Mouse (Mus musculus) hindbrain, embryonic 11.5 days (tissue): ENCODE data around the gene Stard3. TPM values are rescaled to one million over a fixed set of nuclear protein-coding genes. Genes with fewer than 3 reads are reported as not detected.
A peak's percentile ranks its signal among the peaks of the same experiment; 100 is the strongest.

Experiments
- ATAC-seq: fragments of 200-750 bp; cut with Nextera tagmentation; 2 replicates; pipeline ENCODE4 v1.8.0; 2017; ENCODE audit warnings: mild to moderate bottlenecking, moderate TSS enrichment, moderate library complexity; ENCODE audit not compliant: low FRiP score
- DNase-seq: peaks from one replicate; pipeline ENCODE4 v3.0.0-alpha.2; 2015; ENCODE audit warnings: low spot score
- H3K27ac ChIP-seq: fragments of 300-500 bp; sonication (generic); 2 replicates; pipeline ENCODE4 v1.5.1; 2014; ENCODE audit warnings: mild to moderate bottlenecking, low read depth, low read length
- H3K27me3 ChIP-seq: fragments of 300-500 bp; sonication (generic); 2 replicates; pipeline ENCODE4 v1.6.1; 2014; ENCODE audit warnings: mild to moderate bottlenecking, low read length, moderate library complexity, mixed read lengths; ENCODE audit not compliant: control insufficient read depth, insufficient read depth
- H3K36me3 ChIP-seq: fragments of 300-500 bp; sonication (generic); 2 replicates; pipeline ENCODE4 v1.6.1; 2014; ENCODE audit warnings: mild to moderate bottlenecking, low read length, moderate library complexity, mixed read lengths; ENCODE audit not compliant: control insufficient read depth, insufficient read depth
- H3K4me1 ChIP-seq: fragments of 300-500 bp; sonication (generic); replicated peaks from 2 replicates; pipeline ENCODE4 v1.6.1; 2014; ENCODE audit warnings: low read length, mixed read lengths; ENCODE audit not compliant: control insufficient read depth, insufficient read depth
- H3K4me2 ChIP-seq: fragments of 300-500 bp; sonication (generic); replicated peaks from 2 replicates; pipeline ENCODE4 v1.6.1; 2014; ENCODE audit warnings: mild to moderate bottlenecking, low read depth, low read length
- H3K4me3 ChIP-seq: fragments of 300-500 bp; sonication (generic); 2 replicates; pipeline ENCODE4 v1.5.1; 2014; ENCODE audit warnings: low read depth, low read length
- H3K9ac ChIP-seq: fragments of 300-500 bp; sonication (generic); 2 replicates; pipeline ENCODE4 v1.6.1; 2014; ENCODE audit warnings: low read depth, low read length
- H3K9me3 ChIP-seq: fragments of 300-500 bp; sonication (generic); 2 replicates; pipeline ENCODE4 v1.6.1; 2016; ENCODE audit warnings: low read length; ENCODE audit not compliant: control insufficient read depth
- WGBS: fragments of 180-500 bp; shearing (Covaris S2); extraction: QIAGEN DNeasy Blood & Tissue Kit; methylation state at CpG from one replicate; pipeline ENCODE4 v1.1.7; 2014; 5-methylcytosine and 5-hydroxymethylcytosine counted together
- polyA plus RNA-seq: library from polyadenylated mRNA; unstranded; fragments of >200 nt; fragmentation: Nextera tagmentation; extraction: Ambion mirVana; gene quantifications from 2 replicates; pipeline ENCODE4 v1.2.1, GENCODE M21; 2014

Stard3 gene
- polyA plus RNA-seq, 1 experiment from 2014 or later: 43.2 TPM

DNA sequence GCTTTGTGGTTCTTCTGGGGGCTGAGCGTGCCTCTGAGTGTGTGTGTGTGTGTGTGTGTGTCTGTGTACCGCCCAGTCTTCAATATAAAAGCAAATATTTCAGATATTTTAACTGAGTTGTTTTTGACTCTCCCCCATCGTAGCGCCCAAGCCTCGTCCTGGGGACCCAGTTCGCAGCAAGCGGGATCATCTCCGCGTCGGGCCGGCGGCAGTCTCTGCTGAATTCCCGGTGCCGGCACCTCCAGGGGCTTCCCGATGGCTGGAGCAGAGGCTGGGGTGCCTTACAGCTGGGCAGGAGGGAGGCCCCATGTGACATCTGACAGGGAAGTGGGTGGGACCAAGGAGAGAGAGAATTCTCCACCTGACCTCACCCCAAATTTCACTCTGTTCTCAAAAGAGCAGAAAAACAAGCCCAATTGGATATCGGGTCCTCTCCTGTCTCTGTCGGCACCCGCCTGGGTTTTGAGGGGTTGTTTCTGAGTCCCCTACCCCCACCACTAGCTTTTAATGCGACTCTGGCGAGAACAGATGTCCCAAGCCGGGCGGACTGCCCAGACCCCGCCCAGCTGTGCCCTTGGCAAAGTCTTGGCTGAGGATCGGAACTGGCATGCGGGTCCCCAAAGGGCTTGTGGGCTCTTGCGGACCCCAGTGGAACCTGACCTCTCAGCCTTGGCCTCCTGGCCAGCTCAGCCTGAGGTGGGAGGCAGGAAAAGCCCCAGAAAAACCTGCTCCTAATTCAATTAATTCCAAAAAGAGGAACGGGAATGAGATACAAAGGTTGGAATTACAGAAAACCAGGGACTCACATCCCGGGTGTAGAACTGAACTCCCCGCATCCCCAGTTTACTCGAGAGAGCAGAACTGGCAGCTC is 37.1 kb upstream of the Stard3 start:
- Histone ChIP-seq H3K9ac (no peak overlapping the region), H3K27me3 (peaks cover 98% of the 10 kb centered on the region), H3K4me2 (no peak overlapping the region), H3K9me3 (no peaks in the 10 kb centered on the region), H3K36me3 (no peaks in the 10 kb centered on the region), H3K4me1 (no peaks in the 10 kb centered on the region), H3K27ac (no peak overlapping the region), H3K4me3 (no peak overlapping the region)
- no peak for DNase-seq
- ATAC-seq: no peak
- WGBS: 2% methylated on average over 30 of the region's 30 CpGs

DNA sequence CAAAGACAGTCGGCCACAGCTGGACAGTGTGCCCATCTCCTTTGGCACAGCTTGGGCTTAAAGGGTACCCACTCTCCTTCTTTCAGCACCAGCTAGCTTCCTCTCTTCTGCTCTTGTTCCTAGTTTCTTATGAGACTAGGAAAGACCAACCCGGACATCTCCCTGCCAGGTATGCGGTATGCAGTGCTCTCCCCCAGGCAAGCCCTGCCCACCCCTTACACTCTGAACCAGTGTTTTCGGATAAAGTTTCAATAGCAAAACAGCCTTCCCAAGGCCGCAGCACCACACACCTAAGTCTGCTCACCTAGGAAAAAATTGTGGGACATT is 36.5 kb upstream of the Stard3 start:
- Histone ChIP-seq H3K4me2 (no peak overlapping the region), H3K36me3 (no peaks in the 10 kb centered on the region), H3K9ac (no peak overlapping the region), H3K9me3 (no peaks in the 10 kb centered on the region), H3K4me3 (no peak overlapping the region), H3K27ac (no peak overlapping the region), H3K4me1 (no peaks in the 10 kb centered on the region), H3K27me3 (peaks cover 96% of the 10 kb centered on the region)
- DNase-seq (no peak), ATAC-seq (no peak)
- 2% methylated on average over 5 of the region's 5 CpGs for WGBS

GRCm38 (mm10) chr11:98322159-98322558 is 36.0 kb upstream of the Stard3 start:
- Histone ChIP-seq H3K27me3 (peaks cover 96% of the 10 kb centered on the region), H3K9ac (no peak overlapping the region), H3K4me1 (no peaks in the 10 kb centered on the region), H3K36me3 (no peaks in the 10 kb centered on the region), H3K9me3 (no peaks in the 10 kb centered on the region), H3K27ac (no peak overlapping the region), H3K4me2 (no peak overlapping the region), H3K4me3 (no peak overlapping the region)
- WGBS: 6% methylated on average over 1 of the region's 1 CpGs
- DNase-seq (no peak), ATAC-seq (no peak)

- peaks cover 4% of the 10 kb centered on the region; the same call in 1 of the 2 replicates for H3K4me1 ChIP-seq
- H3K4me2 ChIP-seq: no peak overlapping the region
- H3K27ac ChIP-seq: no peak overlapping the region
- no peak overlapping the region for H3K9ac ChIP-seq
- ATAC-seq: no peak
- no peak overlapping the region for H3K4me3 ChIP-seq
- no peak for DNase-seq
- H3K9me3 ChIP-seq: no peaks in the 10 kb centered on the region
- WGBS: 1% methylated on average over 10 of the region's 10 CpGs
- H3K36me3 ChIP-seq: no peaks in the 10 kb centered on the region
- H3K27me3 ChIP-seq: peaks cover 97% of the 10 kb centered on the region
These were observed 34.9 kb upstream of the Stard3 start for GRCm38 (mm10) chr11:98323136-98323866.

- under 1% methylated on average over 9 of the region's 9 CpGs for WGBS
- Histone ChIP-seq H3K36me3 (no peaks in the 10 kb centered on the region), H3K27ac (no peak overlapping the region), H3K9me3 (no peaks in the 10 kb centered on the region), H3K9ac (no peak overlapping the region), H3K27me3 (peaks cover 97% of the 10 kb centered on the region), H3K4me1 (peaks cover 6% of the 10 kb centered on the region; the same call in 1 of the 2 replicates), H3K4me3 (no peak overlapping the region), H3K4me2 (no peak overlapping the region)
- DNase-seq: peak; percentile 62
- ATAC-seq: no peak
These were observed 34.2 kb upstream of the Stard3 start for GRCm38 (mm10) chr11:98323933-98324332.

DNA sequence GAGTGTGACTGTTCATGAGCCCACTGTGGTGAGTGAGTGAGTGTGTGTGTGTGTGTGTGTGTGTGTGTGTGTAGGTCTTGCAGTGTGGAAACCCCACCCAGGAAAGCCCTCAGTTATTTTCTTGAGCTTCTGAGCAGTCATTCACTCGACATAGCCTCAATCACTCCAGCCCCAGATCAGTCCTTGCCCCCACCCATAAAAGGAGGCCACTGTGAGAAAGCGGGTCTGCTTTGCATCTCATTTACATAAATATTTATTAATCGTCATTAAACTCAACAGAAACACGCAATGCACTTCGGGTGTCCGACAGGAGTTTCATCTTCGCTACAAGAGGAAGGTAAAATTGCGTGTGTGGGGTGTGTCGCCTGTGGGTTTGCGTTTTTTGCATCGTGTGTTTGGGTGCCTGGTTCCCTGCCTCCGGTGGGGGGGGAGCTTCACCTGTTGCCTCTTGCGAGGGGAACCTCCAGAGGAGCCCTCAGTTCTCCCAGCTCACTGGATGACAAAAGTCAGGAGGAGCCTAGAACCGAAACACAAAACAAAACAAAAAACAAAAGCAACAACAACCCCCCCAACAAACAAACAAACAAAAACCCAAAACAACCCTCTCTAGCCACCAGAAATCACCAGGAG is 32.9 kb upstream of the Stard3 start:
- Histone ChIP-seq H3K4me3 (no peak overlapping the region), H3K27ac (no peak overlapping the region), H3K27me3 (peaks cover 98% of the 10 kb centered on the region), H3K4me1 (peaks cover 6% of the 10 kb centered on the region; the same call in 1 of the 2 replicates), H3K9ac (no peak overlapping the region), H3K9me3 (no peaks in the 10 kb centered on the region), H3K4me2 (no peak overlapping the region), H3K36me3 (no peaks in the 10 kb centered on the region)
- DNase-seq: no peak
- no peak for ATAC-seq
- WGBS: 3% methylated on average over 14 of the region's 14 CpGs

DNA sequence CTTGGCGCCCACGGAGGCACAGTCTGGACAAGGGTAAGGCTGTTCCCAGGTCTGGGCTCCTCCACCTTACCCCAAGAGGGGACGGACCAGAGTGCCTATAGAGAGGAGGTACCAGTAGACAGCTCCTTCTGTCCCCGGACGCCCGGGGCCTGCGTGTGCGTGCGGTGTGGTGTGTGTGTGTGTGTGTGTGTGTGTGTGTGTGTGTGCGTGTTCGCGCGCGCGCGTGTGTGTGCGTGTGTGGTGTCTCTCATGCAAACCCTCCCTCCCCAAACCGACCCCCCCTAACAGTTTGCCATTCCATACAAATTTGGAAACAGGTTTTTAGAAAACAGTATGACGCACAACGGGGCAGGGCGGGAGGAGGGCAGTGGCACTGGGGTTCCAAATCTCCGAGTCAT is 32.3 kb upstream of the Stard3 start:
- H3K9ac ChIP-seq: no peak overlapping the region
- no peak for ATAC-seq
- H3K4me2 ChIP-seq: no peak overlapping the region

DNA sequence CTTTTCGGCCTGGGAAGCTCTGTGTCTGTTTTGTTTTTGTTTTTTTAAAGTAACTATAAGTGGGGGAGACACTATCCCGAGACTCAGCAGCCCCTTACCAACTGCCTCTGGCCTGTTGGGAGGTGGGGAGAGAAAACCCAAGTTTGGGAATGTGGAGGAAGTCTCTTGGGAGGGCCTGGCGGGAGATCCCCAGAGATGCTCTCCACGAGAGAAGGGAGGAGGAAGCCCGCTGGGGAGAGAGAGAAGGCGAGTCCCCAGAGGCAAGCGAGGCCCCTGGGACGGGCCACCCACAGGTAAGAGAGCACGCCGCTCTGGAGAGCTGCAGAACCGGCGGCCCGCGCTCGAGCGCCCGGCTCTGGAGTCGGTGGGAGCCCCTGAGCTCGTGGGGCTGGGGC is 31.4 kb upstream of the Stard3 start:
- peaks cover 6% of the 10 kb centered on the region; the same call in 1 of the 2 replicates for H3K4me1 ChIP-seq
- H3K4me3 ChIP-seq: peak overlapping the region; percentile 23; the same call in 1 of the 2 replicates
- ATAC-seq (no peak), DNase-seq (no peak)
- H3K36me3 ChIP-seq: no peaks in the 10 kb centered on the region
- H3K9me3 ChIP-seq: no peaks in the 10 kb centered on the region
- peaks cover 98% of the 10 kb centered on the region for H3K27me3 ChIP-seq
- H3K9ac ChIP-seq: no peak overlapping the region
- under 1% methylated on average over 19 of the region's 19 CpGs for WGBS
- no peak overlapping the region for H3K27ac ChIP-seq
- no peak overlapping the region for H3K4me2 ChIP-seq

More for the DNA sequence above, 32.3 kb upstream of the Stard3 start:
- H3K9me3 ChIP-seq: no peaks in the 10 kb centered on the region
- H3K36me3 ChIP-seq: no peaks in the 10 kb centered on the region
- no peak overlapping the region for H3K27ac ChIP-seq
- peaks cover 98% of the 10 kb centered on the region for H3K27me3 ChIP-seq
- H3K4me3 ChIP-seq: no peak overlapping the region
- H3K4me1 ChIP-seq: peaks cover 6% of the 10 kb centered on the region; the same call in 1 of the 2 replicates
- WGBS: 3% methylated on average over 22 of the region's 22 CpGs
- no peak for DNase-seq
